Mouse (Mus musculus): ENCODE measurements around the gene Dyrk1a.

GRCm38 (mm10) chr16:94722936-94723335, 153.1 kb downstream of the Dyrk1a start:
- TF ChIP-seq EP300 (IDR thresholded peaks at IDR 0.05) (no peak), CTCF (IDR thresholded peaks at IDR 0.05) (no peak)

All from lung, postnatal 0 days (tissue).